Mouse (Mus musculus): ENCODE results near the gene Creb3l1. TPM values are rescaled to one million over a fixed set of nuclear protein-coding genes. Genes with fewer than 3 reads are reported as not detected.

The Creb3l1 gene
- total RNA-seq, 2 experiments from 2014 or later, result 8.0 to 10.3 TPM

GRCm38 (mm10) chr2:92006491-92006890 is 17.8 kb downstream of the Creb3l1 start:
- DNase-seq, result no peak

- DNase-seq, result no peak
Measured at GRCm38 (mm10) chr2:92004617-92005016, 19.7 kb downstream of the Creb3l1 start.

GRCm38 (mm10) chr2:91997905-91998608 is 26.2 kb downstream of the Creb3l1 start:
- no peak for DNase-seq

GRCm38 (mm10) chr2:91996006-91996405 is 28.3 kb downstream of the Creb3l1 start:
- DNase-seq, result no peak

GRCm38 (mm10) chr2:91993409-91993808 is 30.9 kb downstream of the Creb3l1 start:
- no peak for DNase-seq

- DNase-seq, result no peak
Measured at GRCm38 (mm10) chr2:91989750-91990149, 34.6 kb downstream of the Creb3l1 start.

- DNase-seq, result peak; percentile 55
Measured at GRCm38 (mm10) chr2:91987542-91987941, 36.8 kb downstream of the Creb3l1 start.

- no peak for DNase-seq
Measured at GRCm38 (mm10) chr2:91986071-91986470, 38.2 kb downstream of the Creb3l1 start.

- DNase-seq, result no peak
Measured at GRCm38 (mm10) chr2:91984906-91985525, 39.3 kb downstream of the Creb3l1 start.

GRCm38 (mm10) chr2:91984439-91984838 is 39.9 kb downstream of the Creb3l1 start:
- peak; percentile 63 for DNase-seq

GRCm38 (mm10) chr2:91980830-91981229 is 43.5 kb downstream of the Creb3l1 start:
- no peak for DNase-seq

- no peak for DNase-seq
Measured at GRCm38 (mm10) chr2:91980245-91980644, 44.1 kb downstream of the Creb3l1 start.

- DNase-seq, result no peak
Measured at GRCm38 (mm10) chr2:91978547-91978946, 45.8 kb downstream of the Creb3l1 start.

- DNase-seq, result no peak
Measured at GRCm38 (mm10) chr2:91977960-91978359, 46.3 kb downstream of the Creb3l1 start.

GRCm38 (mm10) chr2:91975581-91976541 is 48.4 kb downstream of the Creb3l1 start, which contains the start of gene Dgkz:
Gene Dgkz, minus strand, starts transcription at chr2:91975864.
- DNase-seq, result no peak

- no peak for DNase-seq
Measured at GRCm38 (mm10) chr2:91973416-91974135, 50.7 kb downstream of the Creb3l1 start.

- DNase-seq, result no peak
Measured at GRCm38 (mm10) chr2:91972121-91972566, 52.2 kb downstream of the Creb3l1 start.

- DNase-seq, result peak; percentile 77
Measured at GRCm38 (mm10) chr2:91971231-91972097, 52.8 kb downstream of the Creb3l1 start.

- peak; percentile 47 for DNase-seq
Measured at GRCm38 (mm10) chr2:91967962-91968361, 56.3 kb downstream of the Creb3l1 start.

GRCm38 (mm10) chr2:91966367-91966766 is 57.9 kb downstream of the Creb3l1 start:
- no peak for DNase-seq

GRCm38 (mm10) chr2:91965417-91965816 is 58.9 kb downstream of the Creb3l1 start:
- peak; percentile 70 for DNase-seq

All from gastrocnemius, postnatal 25 days (tissue).